Mouse (Mus musculus): ENCODE results near the gene Miga2. TPM values are rescaled to one million over a fixed set of nuclear protein-coding genes. Genes with fewer than 3 reads are reported as not detected.
A peak's percentile ranks its signal among the peaks of the same experiment; 100 is the strongest.

The Miga2 gene
- total and polyA plus RNA-seq, 2 experiments from 2014 or later: 32.6 to 105 TPM

GRCm38 (mm10) chr2:30397986-30398512, 34.0 kb downstream of the Miga2 start:
- H3K27me3 ChIP-seq (ENCODE audit: control insufficient read depth, insufficient read depth, low read length): no peaks in the 10 kb centered on the region
- no peak overlapping the region for H3K4me3 ChIP-seq (ENCODE audit: low read depth, low read length)
- 91% methylated on average over 10 of the region's 10 CpGs for WGBS
- TF ChIP-seq CTCF (IDR thresholded peaks at IDR 0.05; ENCODE audit: low read depth) (no peak), EP300 (IDR thresholded peaks at IDR 0.05; ENCODE audit: low read depth) (no peak)
- no peak overlapping the region for H3K27ac ChIP-seq (ENCODE audit: low read depth)
- peaks cover 14% of the 10 kb centered on the region for H3K4me1 ChIP-seq (ENCODE audit: control insufficient read depth, insufficient read depth)
- ATAC-seq (ENCODE audit: insufficient read depth, low read depth) (no peak), DNase-seq (ENCODE audit: low spot score) (no peak)
- peaks cover 59% of the 10 kb centered on the region for H3K36me3 ChIP-seq (replicated peaks; ENCODE audit: control insufficient read depth, insufficient read depth, low read length)
- no peak overlapping the region for H3K9ac ChIP-seq (replicated peaks; ENCODE audit: low read depth, low read length)
- H3K9me3 ChIP-seq (replicated peaks; ENCODE audit: control insufficient read depth, low read length): no peaks in the 10 kb centered on the region
- H3K4me2 ChIP-seq (ENCODE audit: low read depth, low read length): no peak overlapping the region

- Histone ChIP-seq H3K27me3 (ENCODE audit: control insufficient read depth, insufficient read depth, low read length) (no peaks in the 10 kb centered on the region), H3K27ac (ENCODE audit: low read depth) (peak overlapping the region; percentile 39), H3K4me3 (ENCODE audit: low read depth, low read length) (no peak overlapping the region), H3K36me3 (replicated peaks; ENCODE audit: control insufficient read depth, insufficient read depth, low read length) (peaks cover 73% of the 10 kb centered on the region), H3K4me1 (ENCODE audit: control insufficient read depth, insufficient read depth) (0 out of 2 replicates have a peak, but pooled peaks cover 5% of the 10 kb centered on the region), H3K4me2 (ENCODE audit: low read depth, low read length) (no peak overlapping the region), H3K9ac (replicated peaks; ENCODE audit: low read depth, low read length) (no peak overlapping the region), H3K9me3 (replicated peaks; ENCODE audit: control insufficient read depth, low read length) (no peaks in the 10 kb centered on the region)
- 44% methylated on average over 20 of the region's 20 CpGs for WGBS
- no peak for TF ChIP-seq EP300 (IDR thresholded peaks at IDR 0.05; ENCODE audit: low read depth)
- TF ChIP-seq CTCF (IDR thresholded peaks at IDR 0.05; ENCODE audit: low read depth): no peak
- DNase-seq (ENCODE audit: low spot score) (no peak), ATAC-seq (ENCODE audit: insufficient read depth, low read depth) (peak; percentile 56)
These were observed 35.4 kb downstream of the Miga2 start for GRCm38 (mm10) chr2:30399191-30400171.

- no peak for ATAC-seq (ENCODE audit: insufficient read depth, low read depth)
These were observed 37.5 kb downstream of the Miga2 start for GRCm38 (mm10) chr2:30401581-30401980.

GRCm38 (mm10) chr2:30402351-30402826, 38.4 kb downstream of the Miga2 start:
- DNase-seq (ENCODE audit: low spot score) (no peak), ATAC-seq (ENCODE audit: insufficient read depth, low read depth) (no peak)
- H3K27ac ChIP-seq (ENCODE audit: low read depth): no peak overlapping the region
- no peak overlapping the region for H3K4me2 ChIP-seq (ENCODE audit: low read depth, low read length)
- H3K9me3 ChIP-seq (replicated peaks; ENCODE audit: control insufficient read depth, low read length): no peaks in the 10 kb centered on the region
- 0 out of 2 replicates have a peak, but pooled peaks cover 5% of the 10 kb centered on the region for H3K4me1 ChIP-seq (ENCODE audit: control insufficient read depth, insufficient read depth)
- WGBS: 85% methylated on average over 9 of the region's 9 CpGs
- no peaks in the 10 kb centered on the region for H3K27me3 ChIP-seq (ENCODE audit: control insufficient read depth, insufficient read depth, low read length)
- no peak overlapping the region for H3K9ac ChIP-seq (replicated peaks; ENCODE audit: low read depth, low read length)
- H3K36me3 ChIP-seq (replicated peaks; ENCODE audit: control insufficient read depth, insufficient read depth, low read length): peaks cover 83% of the 10 kb centered on the region
- TF ChIP-seq CTCF (IDR thresholded peaks at IDR 0.05; ENCODE audit: low read depth) (no peak), EP300 (IDR thresholded peaks at IDR 0.05; ENCODE audit: low read depth) (no peak)
- H3K4me3 ChIP-seq (ENCODE audit: low read depth, low read length): no peak overlapping the region

More at GRCm38 (mm10) chr2:30401581-30401980, 37.5 kb downstream of the Miga2 start:
- H3K4me3 ChIP-seq (ENCODE audit: low read depth, low read length): no peak overlapping the region
- H3K9me3 ChIP-seq (replicated peaks; ENCODE audit: control insufficient read depth, low read length): no peaks in the 10 kb centered on the region
- 0 out of 2 replicates have a peak, but pooled peaks cover 5% of the 10 kb centered on the region for H3K4me1 ChIP-seq (ENCODE audit: control insufficient read depth, insufficient read depth)
- H3K27ac ChIP-seq (ENCODE audit: low read depth): no peak overlapping the region
- H3K9ac ChIP-seq (replicated peaks; ENCODE audit: low read depth, low read length): 0 out of 2 replicates have a peak overlapping the region, but pooled peaks have one; percentile 9
- 33% methylated on average over 1 of the region's 1 CpGs for WGBS
- H3K4me2 ChIP-seq (ENCODE audit: low read depth, low read length): no peak overlapping the region
- TF ChIP-seq EP300 (IDR thresholded peaks at IDR 0.05; ENCODE audit: low read depth) (no peak), CTCF (IDR thresholded peaks at IDR 0.05; ENCODE audit: low read depth) (no peak)
- peaks cover 83% of the 10 kb centered on the region for H3K36me3 ChIP-seq (replicated peaks; ENCODE audit: control insufficient read depth, insufficient read depth, low read length)
- no peaks in the 10 kb centered on the region for H3K27me3 ChIP-seq (ENCODE audit: control insufficient read depth, insufficient read depth, low read length)
- DNase-seq (ENCODE audit: low spot score): no peak

GRCm38 (mm10) chr2:30402843-30403242, 38.8 kb downstream of the Miga2 start:
- no peak for ATAC-seq (ENCODE audit: insufficient read depth, low read depth)
- no peak for DNase-seq (ENCODE audit: low spot score)
- no peak overlapping the region for H3K4me3 ChIP-seq (ENCODE audit: low read depth, low read length)
- 0 out of 2 replicates have a peak, but pooled peaks cover 5% of the 10 kb centered on the region for H3K4me1 ChIP-seq (ENCODE audit: control insufficient read depth, insufficient read depth)
- TF ChIP-seq EP300 (IDR thresholded peaks at IDR 0.05; ENCODE audit: low read depth): no peak
- no peak for TF ChIP-seq CTCF (IDR thresholded peaks at IDR 0.05; ENCODE audit: low read depth)
- H3K9me3 ChIP-seq (replicated peaks; ENCODE audit: control insufficient read depth, low read length): no peaks in the 10 kb centered on the region
- peaks cover 83% of the 10 kb centered on the region for H3K36me3 ChIP-seq (replicated peaks; ENCODE audit: control insufficient read depth, insufficient read depth, low read length)
- no peaks in the 10 kb centered on the region for H3K27me3 ChIP-seq (ENCODE audit: control insufficient read depth, insufficient read depth, low read length)
- H3K9ac ChIP-seq (replicated peaks; ENCODE audit: low read depth, low read length): no peak overlapping the region
- WGBS: 48% methylated on average over 2 of the region's 2 CpGs
- H3K27ac ChIP-seq (ENCODE audit: low read depth): no peak overlapping the region
- no peak overlapping the region for H3K4me2 ChIP-seq (ENCODE audit: low read depth, low read length)

Measured in heart, postnatal 0 days (tissue).